Mouse (Mus musculus): ENCODE data around the gene Ggt5. TPM values are rescaled to one million over a fixed set of nuclear protein-coding genes. Genes with fewer than 3 reads are reported as not detected.
"Not testable (repeated sequence)": the region's sequence is repeated elsewhere in the genome, so short reads cannot be mapped to it uniquely, and the experiment has no call there.

The Ggt5 gene
- polyA plus RNA-seq, 1 experiment from 2014 or later = 0.66 TPM

DNA sequence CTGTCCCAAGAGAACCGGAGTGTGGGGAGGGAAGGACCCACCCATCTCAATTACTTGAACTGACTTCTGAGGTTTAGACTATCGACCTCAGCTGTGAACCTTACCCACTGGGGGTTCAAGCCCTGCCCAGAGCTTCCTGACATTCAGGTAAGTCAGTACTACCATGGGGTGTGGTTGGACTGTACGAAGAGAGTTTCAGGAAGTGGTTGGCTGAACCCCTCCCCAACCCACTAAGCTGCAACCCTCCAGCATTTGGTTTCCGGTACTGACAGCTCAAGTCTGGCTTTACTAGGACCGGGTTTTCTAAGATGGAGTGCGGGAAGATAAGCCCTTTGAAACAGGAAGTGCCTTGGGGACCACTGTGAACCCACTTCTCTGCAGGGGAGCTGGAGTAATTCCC is 23.7 kb upstream of the Ggt5 start:
- H3K4me1 ChIP-seq (replicated peaks; ENCODE audit: control insufficient read depth, insufficient read depth, low read length) = no peaks in the 10 kb centered on the region
- 78% methylated on average over 6 of the region's 6 CpGs for WGBS
- H3K27me3 ChIP-seq (ENCODE audit: control insufficient read depth, insufficient read depth, low read length) = peaks cover under 1% of the 10 kb centered on the region
- no peak overlapping the region for H3K9ac ChIP-seq (ENCODE audit: low read depth, low read length)
- no peaks in the 10 kb centered on the region for H3K36me3 ChIP-seq (ENCODE audit: control insufficient read depth, insufficient read depth, low read length)
- DNase-seq (ENCODE audit: low spot score) (no peak), ATAC-seq (ENCODE audit: low FRiP score) (no peak)
- H3K9me3 ChIP-seq (ENCODE audit: control insufficient read depth, low read length) = no peaks in the 10 kb centered on the region
- no peak overlapping the region for H3K4me3 ChIP-seq (ENCODE audit: low read depth, low read length)
- no peak overlapping the region for H3K27ac ChIP-seq (ENCODE audit: low read depth, low read length)
- H3K4me2 ChIP-seq (replicated peaks; ENCODE audit: low read depth, low read length) = no peak overlapping the region

DNA sequence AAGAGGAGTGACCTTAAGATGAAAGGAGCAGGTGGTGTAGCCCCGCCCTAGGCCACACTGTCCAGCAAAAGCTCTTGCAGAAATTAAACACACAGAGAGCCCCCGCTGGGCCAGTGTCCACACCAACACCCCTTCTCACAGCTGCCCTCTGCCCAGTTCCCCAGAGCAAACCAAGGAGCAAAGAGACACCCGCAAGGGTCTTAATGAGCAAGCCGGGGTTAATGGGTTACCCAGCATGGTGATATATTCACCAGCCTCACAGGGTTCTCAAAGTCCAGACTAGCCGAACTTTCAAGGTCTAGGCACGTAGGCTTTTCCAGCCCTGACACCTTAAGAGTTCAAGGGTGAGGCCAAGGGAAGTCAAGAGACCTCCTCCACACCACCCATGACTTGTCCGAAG is 23.2 kb upstream of the Ggt5 start:
- DNase-seq (ENCODE audit: low spot score) = no peak
- H3K4me2 ChIP-seq (replicated peaks; ENCODE audit: low read depth, low read length) = no peak overlapping the region
- no peak for ATAC-seq (ENCODE audit: low FRiP score)
- WGBS = 74% methylated on average over 7 of the region's 7 CpGs
- H3K36me3 ChIP-seq (ENCODE audit: control insufficient read depth, insufficient read depth, low read length) = no peaks in the 10 kb centered on the region
- no peaks in the 10 kb centered on the region for H3K9me3 ChIP-seq (ENCODE audit: control insufficient read depth, low read length)
- H3K9ac ChIP-seq (ENCODE audit: low read depth, low read length) = no peak overlapping the region
- H3K27ac ChIP-seq (ENCODE audit: low read depth, low read length) = no peak overlapping the region
- no peaks in the 10 kb centered on the region; the same call in 1 of the 2 replicates for H3K27me3 ChIP-seq (ENCODE audit: control insufficient read depth, insufficient read depth, low read length)
- no peaks in the 10 kb centered on the region for H3K4me1 ChIP-seq (replicated peaks; ENCODE audit: control insufficient read depth, insufficient read depth, low read length)
- no peak overlapping the region for H3K4me3 ChIP-seq (ENCODE audit: low read depth, low read length)

DNA sequence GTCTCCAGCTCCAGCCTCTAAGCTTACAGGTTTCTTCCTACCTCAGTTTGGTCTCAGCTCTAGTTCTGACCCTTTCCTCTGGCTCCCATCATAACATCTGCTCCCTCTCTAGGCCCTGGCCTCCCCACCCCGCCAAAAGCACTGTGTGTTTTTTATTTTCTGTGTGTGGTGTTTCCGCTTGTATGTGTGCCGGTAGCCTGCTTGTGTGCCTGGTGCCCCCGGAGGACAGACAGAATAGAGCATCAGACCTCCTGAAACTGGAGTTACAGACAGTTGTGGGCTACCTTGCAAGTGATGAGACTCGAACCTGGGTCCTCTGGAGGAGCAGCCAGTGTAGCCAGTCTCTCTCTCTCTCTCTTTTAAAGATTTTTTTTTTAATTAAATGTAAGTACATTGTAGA is 22.8 kb upstream of the Ggt5 start:
- Histone ChIP-seq H3K9me3 (ENCODE audit: control insufficient read depth, low read length) (no peaks in the 10 kb centered on the region), H3K4me3 (ENCODE audit: low read depth, low read length) (no peak overlapping the region), H3K36me3 (ENCODE audit: control insufficient read depth, insufficient read depth, low read length) (no peaks in the 10 kb centered on the region), H3K9ac (ENCODE audit: low read depth, low read length) (no peak overlapping the region), H3K4me2 (replicated peaks; ENCODE audit: low read depth, low read length) (no peak overlapping the region), H3K27me3 (ENCODE audit: control insufficient read depth, insufficient read depth, low read length) (no peaks in the 10 kb centered on the region; the same call in 1 of the 2 replicates), H3K27ac (ENCODE audit: low read depth, low read length) (no peak overlapping the region), H3K4me1 (replicated peaks; ENCODE audit: control insufficient read depth, insufficient read depth, low read length) (no peaks in the 10 kb centered on the region)
- DNase-seq (ENCODE audit: low spot score) (no peak), ATAC-seq (ENCODE audit: low FRiP score) (no peak)
- WGBS = 83% methylated on average over 5 of the region's 5 CpGs

DNA sequence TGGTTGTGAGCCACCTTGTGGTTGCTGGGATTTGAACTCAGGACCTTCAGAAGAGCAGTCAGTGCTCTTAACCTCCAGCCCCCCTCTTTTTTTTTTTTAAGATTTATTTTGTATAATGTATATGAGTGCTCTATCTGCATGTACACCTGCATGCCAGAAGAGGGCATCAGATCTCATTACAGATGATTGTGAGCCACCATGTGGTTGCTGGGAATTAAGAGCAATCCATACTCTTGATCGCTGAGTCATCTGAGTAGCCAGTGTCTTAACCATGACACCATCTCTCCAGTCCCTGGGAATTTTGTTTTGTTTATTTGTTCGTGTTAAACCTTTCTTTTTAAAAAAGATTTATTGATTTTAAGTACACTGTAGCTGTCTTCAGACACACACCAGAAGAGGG is 22.4 kb upstream of the Ggt5 start:
- H3K9ac ChIP-seq (ENCODE audit: low read depth, low read length); ATAC-seq (ENCODE audit: low FRiP score); H3K4me2 ChIP-seq (replicated peaks; ENCODE audit: low read depth, low read length); H3K27ac ChIP-seq (ENCODE audit: low read depth, low read length); H3K36me3 ChIP-seq (ENCODE audit: control insufficient read depth, insufficient read depth, low read length); H3K4me1 ChIP-seq (replicated peaks; ENCODE audit: control insufficient read depth, insufficient read depth, low read length); H3K27me3 ChIP-seq (ENCODE audit: control insufficient read depth, insufficient read depth, low read length); DNase-seq (ENCODE audit: low spot score); H3K9me3 ChIP-seq (ENCODE audit: control insufficient read depth, low read length); H3K4me3 ChIP-seq (ENCODE audit: low read depth, low read length): not testable (repeated sequence)
- 86% methylated on average over 2 of the region's 2 CpGs for WGBS

DNA sequence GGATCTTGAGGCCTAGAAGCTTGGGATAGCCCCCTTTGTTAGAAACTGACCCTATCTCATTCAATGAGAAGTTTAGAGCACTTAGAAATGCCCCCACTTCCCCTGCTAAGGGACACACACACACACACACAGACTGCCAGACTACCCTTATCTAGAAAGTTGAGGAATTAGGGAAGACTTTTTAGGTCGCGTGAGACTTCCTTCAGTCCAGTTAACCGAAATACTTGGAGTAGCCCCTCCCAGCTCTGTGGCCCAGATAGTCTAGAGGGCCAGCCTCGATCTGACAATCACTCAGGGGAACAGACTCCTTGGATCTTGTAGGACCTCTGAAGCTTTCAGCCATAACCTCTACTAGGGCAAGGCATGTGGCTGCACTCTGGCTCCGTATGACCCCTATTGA is 21.1 kb upstream of the Ggt5 start:
- Histone ChIP-seq H3K4me3 (ENCODE audit: low read depth, low read length) (no peak overlapping the region), H3K9ac (ENCODE audit: low read depth, low read length) (no peak overlapping the region), H3K27ac (ENCODE audit: low read depth, low read length) (no peak overlapping the region), H3K36me3 (ENCODE audit: control insufficient read depth, insufficient read depth, low read length) (no peaks in the 10 kb centered on the region), H3K4me2 (replicated peaks; ENCODE audit: low read depth, low read length) (no peak overlapping the region), H3K4me1 (replicated peaks; ENCODE audit: control insufficient read depth, insufficient read depth, low read length) (no peaks in the 10 kb centered on the region), H3K27me3 (ENCODE audit: control insufficient read depth, insufficient read depth, low read length) (no peaks in the 10 kb centered on the region; the same call in 1 of the 2 replicates), H3K9me3 (ENCODE audit: control insufficient read depth, low read length) (no peaks in the 10 kb centered on the region)
- ATAC-seq (ENCODE audit: low FRiP score) (no peak), DNase-seq (ENCODE audit: low spot score) (no peak)
- 49% methylated on average over 5 of the region's 5 CpGs for WGBS

DNA sequence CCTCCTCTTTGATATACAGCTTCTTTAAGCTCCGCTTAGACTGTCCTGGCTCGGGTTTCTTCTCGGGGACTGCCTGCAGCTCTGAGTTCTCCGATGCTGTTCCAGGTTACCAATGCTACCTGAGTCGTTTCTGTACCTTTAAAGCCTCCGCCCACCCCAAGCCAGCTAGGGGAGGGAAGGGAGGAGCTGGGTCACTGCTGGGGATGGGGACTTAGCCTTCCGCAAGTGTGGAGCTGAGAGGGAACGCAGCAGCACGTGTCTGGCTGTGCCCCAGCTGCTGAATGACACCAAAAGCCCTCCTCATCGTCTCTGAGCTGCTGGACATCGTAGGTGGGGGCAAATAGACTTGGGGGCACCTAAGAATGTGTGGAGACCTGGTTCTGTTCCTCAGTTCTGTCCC is 20.7 kb upstream of the Ggt5 start:
- no peak for DNase-seq (ENCODE audit: low spot score)
- H3K36me3 ChIP-seq (ENCODE audit: control insufficient read depth, insufficient read depth, low read length) = no peaks in the 10 kb centered on the region
- H3K4me2 ChIP-seq (replicated peaks; ENCODE audit: low read depth, low read length) = no peak overlapping the region
- WGBS = 9% methylated on average over 11 of the region's 11 CpGs
- ATAC-seq (ENCODE audit: low FRiP score) = no peak
- H3K27ac ChIP-seq (ENCODE audit: low read depth, low read length) = no peak overlapping the region
- no peaks in the 10 kb centered on the region for H3K9me3 ChIP-seq (ENCODE audit: control insufficient read depth, low read length)
- H3K4me1 ChIP-seq (replicated peaks; ENCODE audit: control insufficient read depth, insufficient read depth, low read length) = no peaks in the 10 kb centered on the region
- no peak overlapping the region for H3K4me3 ChIP-seq (ENCODE audit: low read depth, low read length)
- no peaks in the 10 kb centered on the region; the same call in 1 of the 2 replicates for H3K27me3 ChIP-seq (ENCODE audit: control insufficient read depth, insufficient read depth, low read length)
- no peak overlapping the region for H3K9ac ChIP-seq (ENCODE audit: low read depth, low read length)

DNA sequence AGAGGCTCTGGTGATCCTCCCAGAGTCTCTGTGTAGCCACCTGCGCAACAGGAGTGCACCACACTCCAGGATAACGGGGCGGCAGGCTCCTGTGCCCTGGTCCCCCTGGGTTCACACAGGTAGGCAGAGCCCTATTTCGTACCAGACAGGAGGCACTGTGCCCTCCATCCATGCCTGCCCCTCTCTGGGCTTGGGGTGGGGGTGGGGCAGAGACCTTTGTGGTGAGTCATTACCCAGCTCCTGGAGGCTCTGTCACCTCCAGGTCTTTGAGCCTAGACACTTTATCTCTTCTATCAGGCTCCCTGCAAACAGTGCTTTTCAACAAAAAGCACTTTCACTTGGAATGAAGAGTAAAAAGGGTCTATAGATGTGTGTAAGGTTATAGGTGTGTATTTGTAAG is 20.3 kb upstream of the Ggt5 start:
- WGBS = 16% methylated on average over 4 of the region's 4 CpGs
- H3K27ac ChIP-seq (ENCODE audit: low read depth, low read length) = no peak overlapping the region
- H3K4me1 ChIP-seq (replicated peaks; ENCODE audit: control insufficient read depth, insufficient read depth, low read length) = no peaks in the 10 kb centered on the region
- no peak overlapping the region for H3K9ac ChIP-seq (ENCODE audit: low read depth, low read length)
- H3K4me3 ChIP-seq (ENCODE audit: low read depth, low read length) = no peak overlapping the region
- no peaks in the 10 kb centered on the region for H3K36me3 ChIP-seq (ENCODE audit: control insufficient read depth, insufficient read depth, low read length)
- H3K27me3 ChIP-seq (ENCODE audit: control insufficient read depth, insufficient read depth, low read length) = no peaks in the 10 kb centered on the region; the same call in 1 of the 2 replicates
- DNase-seq (ENCODE audit: low spot score) (no peak), ATAC-seq (ENCODE audit: low FRiP score) (no peak)
- no peaks in the 10 kb centered on the region for H3K9me3 ChIP-seq (ENCODE audit: control insufficient read depth, low read length)
- H3K4me2 ChIP-seq (replicated peaks; ENCODE audit: low read depth, low read length) = no peak overlapping the region

DNA sequence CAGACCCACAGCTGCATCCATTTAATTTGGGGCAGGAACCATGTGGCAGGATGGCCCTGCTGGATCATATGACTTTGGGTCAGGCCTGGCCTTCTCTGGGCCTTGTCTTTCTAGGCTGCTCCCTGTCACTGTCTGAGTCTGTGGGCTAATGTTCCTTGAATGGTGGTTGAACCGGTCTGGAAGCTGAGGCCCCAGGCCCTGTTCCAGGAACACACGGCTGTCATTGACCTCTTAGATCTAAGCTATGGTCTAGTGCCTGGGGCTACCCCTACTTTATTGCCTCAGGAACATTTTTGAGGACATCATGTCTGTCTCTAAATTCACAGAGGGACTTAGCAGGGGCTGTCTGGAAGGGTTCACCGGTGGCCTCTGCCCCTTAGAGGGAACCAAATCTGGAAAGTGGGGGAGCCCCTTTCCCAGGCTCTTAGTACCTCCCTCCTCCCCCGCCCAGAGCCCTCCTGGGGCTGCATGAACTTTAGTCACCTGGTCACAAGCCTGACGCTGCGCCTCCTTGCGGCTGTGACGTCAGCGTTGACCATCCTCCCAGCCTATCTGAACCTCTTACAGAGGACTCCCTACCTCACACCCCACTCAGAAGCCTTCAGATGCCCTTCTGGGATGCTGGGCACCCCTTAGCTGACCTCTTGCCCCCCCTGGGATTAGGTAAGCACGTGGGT is 18.0 kb upstream of the Ggt5 start:
- DNase-seq (ENCODE audit: low spot score) = no peak
- no peak overlapping the region for H3K4me3 ChIP-seq (ENCODE audit: low read depth, low read length)
- no peaks in the 10 kb centered on the region for H3K4me1 ChIP-seq (replicated peaks; ENCODE audit: control insufficient read depth, insufficient read depth, low read length)
- 22% methylated on average over 10 of the region's 10 CpGs for WGBS
- no peak overlapping the region for H3K27ac ChIP-seq (ENCODE audit: low read depth, low read length)
- no peak overlapping the region for H3K4me2 ChIP-seq (replicated peaks; ENCODE audit: low read depth, low read length)
- H3K9me3 ChIP-seq (ENCODE audit: control insufficient read depth, low read length) = no peaks in the 10 kb centered on the region
- ATAC-seq (ENCODE audit: low FRiP score) = no peak
- no peak overlapping the region for H3K9ac ChIP-seq (ENCODE audit: low read depth, low read length)
- H3K27me3 ChIP-seq (ENCODE audit: control insufficient read depth, insufficient read depth, low read length) = no peaks in the 10 kb centered on the region
- no peaks in the 10 kb centered on the region for H3K36me3 ChIP-seq (ENCODE audit: control insufficient read depth, insufficient read depth, low read length)

DNA sequence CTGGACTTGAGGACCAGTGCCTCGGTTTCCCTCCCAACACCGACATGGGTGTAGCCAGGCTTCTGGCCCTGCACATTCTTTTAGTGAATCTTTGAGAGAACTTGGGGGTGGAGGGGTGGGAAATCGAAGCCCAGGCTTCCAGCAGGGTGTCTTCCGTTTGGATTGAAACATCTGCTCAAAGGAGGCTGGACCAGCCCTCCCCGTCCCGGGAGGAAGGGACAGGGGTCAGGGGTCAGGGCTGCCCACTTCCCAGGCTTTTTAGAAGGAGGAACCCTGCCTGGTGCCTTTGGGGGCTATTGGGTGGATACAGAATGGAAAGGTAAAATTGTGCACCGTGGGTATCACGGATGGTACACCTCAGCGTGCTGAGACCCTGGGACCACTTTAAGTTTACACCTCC is 17.2 kb upstream of the Ggt5 start:
- DNase-seq (ENCODE audit: low spot score) = no peak
- H3K27ac ChIP-seq (ENCODE audit: low read depth, low read length) = no peak overlapping the region
- no peaks in the 10 kb centered on the region for H3K4me1 ChIP-seq (replicated peaks; ENCODE audit: control insufficient read depth, insufficient read depth, low read length)

More for the DNA sequence above, 17.2 kb upstream of the Ggt5 start:
- Histone ChIP-seq H3K27me3 (ENCODE audit: control insufficient read depth, insufficient read depth, low read length) (no peaks in the 10 kb centered on the region), H3K4me3 (ENCODE audit: low read depth, low read length) (no peak overlapping the region), H3K9ac (ENCODE audit: low read depth, low read length) (no peak overlapping the region), H3K9me3 (ENCODE audit: control insufficient read depth, low read length) (no peaks in the 10 kb centered on the region), H3K36me3 (ENCODE audit: control insufficient read depth, insufficient read depth, low read length) (no peaks in the 10 kb centered on the region), H3K4me2 (replicated peaks; ENCODE audit: low read depth, low read length) (no peak overlapping the region)
- 37% methylated on average over 9 of the region's 9 CpGs for WGBS
- no peak for ATAC-seq (ENCODE audit: low FRiP score)
